Mouse (Mus musculus) heart, postnatal 0 days (tissue): ENCODE data around the gene Ube2a.

Experiments
- CTCF ChIP-seq: IDR thresholded peaks from 2 replicates; pipeline ENCODE4 v1.5.1; 2016; ENCODE audit warnings: antibody characterized with exemption, control low read depth, low read depth
- EP300 ChIP-seq: IDR thresholded peaks from 2 replicates; pipeline ENCODE4 v1.6.1; 2016; ENCODE audit warnings: antibody characterized with exemption, low read depth

DNA sequence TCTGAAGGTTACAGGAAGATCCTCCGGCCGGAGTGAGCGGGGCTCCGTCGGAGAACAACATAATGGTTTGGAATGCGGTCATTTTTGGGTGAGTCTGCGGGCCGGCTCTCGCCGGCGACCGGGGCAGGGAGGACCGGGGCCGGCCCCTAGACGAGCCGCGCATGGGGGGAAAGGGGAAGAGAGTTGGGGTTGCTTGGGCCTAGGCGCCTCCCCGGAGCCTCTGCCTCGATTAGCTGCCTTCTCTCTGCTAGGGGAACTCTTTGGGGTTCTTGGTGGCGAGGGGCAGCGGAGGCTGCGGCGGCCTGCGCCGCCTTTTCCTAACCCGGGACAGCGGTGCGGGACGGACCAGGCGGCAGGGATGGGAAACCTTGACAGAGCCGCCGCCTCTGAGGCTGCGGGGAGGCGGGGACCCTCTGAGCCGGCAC is 1.0 kb downstream of the Ube2a start:
- no peak for TF ChIP-seq CTCF
- TF ChIP-seq EP300, result no peak
